Mouse (Mus musculus) midbrain, postnatal 0 days (tissue): Measurements from ENCODE around the gene Smad1. TPM values are rescaled to one million over a fixed set of nuclear protein-coding genes. Genes with fewer than 3 reads are reported as not detected.
A peak's percentile ranks its signal among the peaks of the same experiment; 100 is the strongest.

Source experiments
- ATAC-seq: fragments of 200-750 bp; cut with Nextera tagmentation; 2 replicates; pipeline ENCODE4 v1.8.0; 2017; ENCODE audit warnings: moderate number of reproducible peaks, mild to moderate bottlenecking, moderate TSS enrichment, moderate library complexity; ENCODE audit not compliant: low FRiP score
- DNase-seq: peaks from one replicate; pipeline ENCODE4 v3.0.0-alpha.2; 2015; ENCODE audit warnings: low spot score
- H3K27ac ChIP-seq: fragments of 300-500 bp; sonication (generic); 2 replicates; pipeline ENCODE4 v1.5.1; 2014; ENCODE audit warnings: low read depth, mild to moderate bottlenecking, low read length, mixed read lengths
- H3K27me3 ChIP-seq: fragments of 300-500 bp; sonication (generic); 2 replicates; pipeline ENCODE4 v1.6.1; 2014; ENCODE audit warnings: low read length, control low read depth, mixed read lengths; ENCODE audit not compliant: insufficient read depth
- H3K36me3 ChIP-seq: fragments of 300-500 bp; sonication (generic); 2 replicates; pipeline ENCODE4 v1.6.1; 2014; ENCODE audit warnings: low read length, control low read depth, mixed read lengths; ENCODE audit not compliant: insufficient read depth
- H3K4me1 ChIP-seq: fragments of 300-500 bp; sonication (generic); 2 replicates; pipeline ENCODE4 v1.6.1; 2014; ENCODE audit warnings: mild to moderate bottlenecking, control low read depth, antibody characterized with exemption, low read length, mixed read lengths; ENCODE audit not compliant: insufficient read depth
- H3K4me2 ChIP-seq: fragments of 300-500 bp; sonication (generic); 2 replicates; pipeline ENCODE4 v1.6.1; 2014; ENCODE audit warnings: low read depth, mild to moderate bottlenecking, low read length, mixed read lengths; ENCODE audit not compliant: poor library complexity, severe bottlenecking
- H3K4me3 ChIP-seq: fragments of 300-500 bp; sonication (generic); 2 replicates; pipeline ENCODE4 v1.5.1; 2014; ENCODE audit warnings: low read depth, mild to moderate bottlenecking, low read length, moderate library complexity
- H3K9ac ChIP-seq: fragments of 300-500 bp; sonication (generic); replicated peaks from 2 replicates; pipeline ENCODE4 v1.6.1; 2014; ENCODE audit warnings: mild to moderate bottlenecking, low read length, moderate library complexity, mixed read lengths; ENCODE audit not compliant: poor library complexity, severe bottlenecking
- H3K9me3 ChIP-seq: fragments of 300-500 bp; sonication (generic); 2 replicates; pipeline ENCODE4 v1.6.1; 2016; ENCODE audit warnings: low read length, control low read depth
- CTCF ChIP-seq: IDR thresholded peaks from 2 replicates; pipeline ENCODE4 v1.5.1; 2016; ENCODE audit warnings: antibody characterized with exemption, mild to moderate bottlenecking
- WGBS: fragments of 180-500 bp; shearing (Covaris S2); extraction: QIAGEN DNeasy Blood & Tissue Kit; methylation state at CpG from one replicate; pipeline ENCODE4 v1.1.7; 2014; 5-methylcytosine and 5-hydroxymethylcytosine counted together
- polyA plus RNA-seq: library from polyadenylated mRNA; unstranded; fragments of >200 nt; fragmentation: Nextera tagmentation; extraction: Ambion mirVana; gene quantifications from 2 replicates; pipeline ENCODE4 v1.2.1, GENCODE M21; 2015
- total RNA-seq: library from RNA; depleted of rRNA; stranded (reverse); fragments of >200 nt; gene quantifications from 2 replicates; pipeline ENCODE4 v1.2.3, GENCODE M21; 2014

The Smad1 gene
- total and polyA plus RNA-seq, 2 experiments from 2014 or later = 52.5 to 75.6 TPM

- Histone ChIP-seq H3K27me3 (no peaks in the 10 kb centered on the region), H3K4me2 (peak overlapping the region; percentile 24; the same call in 1 of the 2 replicates), H3K27ac (no peak overlapping the region), H3K36me3 (peaks cover 3% of the 10 kb centered on the region), H3K9ac (no peak overlapping the region), H3K9me3 (no peaks in the 10 kb centered on the region), H3K4me3 (no peak overlapping the region), H3K4me1 (0 out of 2 replicates have a peak, but pooled peaks cover 6% of the 10 kb centered on the region)
- 18% methylated on average over 25 of the region's 25 CpGs for WGBS
- no peak for ATAC-seq
- TF ChIP-seq CTCF = no peak
- no peak for DNase-seq
Observed at GRCm38 (mm10) chr8:79384276-79385271, 14.7 kb downstream of the Smad1 start.

DNA sequence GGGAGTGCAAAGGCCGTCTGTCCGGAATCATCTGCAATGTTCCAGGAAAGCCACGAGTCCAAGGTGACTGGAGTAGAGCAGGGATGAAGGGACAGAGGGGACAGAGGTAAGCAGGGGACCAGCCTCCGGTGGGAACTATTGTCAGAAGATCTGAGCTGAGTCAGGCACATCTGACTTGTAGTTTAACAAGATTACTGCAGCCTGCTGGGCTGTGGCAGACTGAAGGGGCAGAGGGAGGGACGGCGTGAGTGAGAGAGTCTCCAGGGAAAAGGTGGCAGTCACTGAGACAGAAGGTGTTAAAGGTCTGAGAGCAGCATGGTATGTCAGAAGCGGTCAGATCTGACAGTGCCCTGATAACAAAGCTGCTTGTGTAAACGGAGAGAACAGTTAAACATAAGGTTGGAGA lies 16.5 kb downstream of the Smad1 start:
- H3K27ac ChIP-seq = no peak overlapping the region
- H3K4me3 ChIP-seq = no peak overlapping the region
- DNase-seq = no peak
- no peaks in the 10 kb centered on the region for H3K9me3 ChIP-seq
- no peaks in the 10 kb centered on the region for H3K27me3 ChIP-seq
- H3K4me1 ChIP-seq = 0 out of 2 replicates have a peak, but pooled peaks cover 8% of the 10 kb centered on the region
- H3K4me2 ChIP-seq = no peak overlapping the region
- H3K9ac ChIP-seq = no peak overlapping the region
- ATAC-seq = no peak
- no peak for TF ChIP-seq CTCF
- no peaks in the 10 kb centered on the region for H3K36me3 ChIP-seq
- 18% methylated on average over 8 of the region's 8 CpGs for WGBS

DNA sequence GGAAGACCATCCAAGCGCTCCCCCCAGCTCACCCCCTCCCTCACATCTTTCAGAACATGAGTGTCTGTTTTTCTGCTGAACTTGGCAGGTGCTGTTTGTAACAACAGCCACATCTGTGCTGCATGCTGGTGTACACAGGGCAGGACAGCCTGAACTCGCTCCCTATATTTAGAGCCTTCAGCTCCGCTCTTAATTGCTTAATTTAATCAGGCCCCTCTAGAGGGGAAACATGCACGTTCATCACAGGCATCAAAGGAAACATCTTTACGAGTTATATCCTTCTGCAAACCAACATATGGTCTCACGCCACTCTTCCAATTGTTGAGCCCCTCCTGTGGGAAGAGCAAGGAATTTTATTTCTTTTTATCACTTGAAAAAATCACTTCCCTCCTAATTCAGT lies 17.5 kb downstream of the Smad1 start:
- ATAC-seq = 0 out of 2 replicates have a peak, but pooled peaks have one; percentile 8
- H3K27me3 ChIP-seq = no peaks in the 10 kb centered on the region
- whole genome bisulfite sequencing = 52% methylated on average over 6 of the region's 6 CpGs

GRCm38 (mm10) chr8:79380386-79380785 lies 18.9 kb downstream of the Smad1 start:
- H3K27me3 ChIP-seq = no peaks in the 10 kb centered on the region
- 62% methylated on average over 1 of the region's 1 CpGs for WGBS
- DNase-seq (no peak), ATAC-seq (no peak)
- no peaks in the 10 kb centered on the region for H3K9me3 ChIP-seq
- H3K36me3 ChIP-seq = no peaks in the 10 kb centered on the region
- 0 out of 2 replicates have a peak, but pooled peaks cover 8% of the 10 kb centered on the region for H3K4me1 ChIP-seq
- H3K9ac ChIP-seq = no peak overlapping the region
- no peak overlapping the region for H3K27ac ChIP-seq
- H3K4me2 ChIP-seq = no peak overlapping the region
- TF ChIP-seq CTCF = no peak
- H3K4me3 ChIP-seq = no peak overlapping the region

More for the DNA sequence above, 17.5 kb downstream of the Smad1 start:
- DNase-seq = no peak
- H3K9ac ChIP-seq = no peak overlapping the region
- no peak overlapping the region for H3K27ac ChIP-seq
- 0 out of 2 replicates have a peak, but pooled peaks cover 8% of the 10 kb centered on the region for H3K4me1 ChIP-seq
- no peak overlapping the region for H3K4me3 ChIP-seq
- no peak; the same call in 1 of the 2 replicates for TF ChIP-seq CTCF
- no peaks in the 10 kb centered on the region for H3K36me3 ChIP-seq
- no peaks in the 10 kb centered on the region for H3K9me3 ChIP-seq
- H3K4me2 ChIP-seq = no peak overlapping the region

DNA sequence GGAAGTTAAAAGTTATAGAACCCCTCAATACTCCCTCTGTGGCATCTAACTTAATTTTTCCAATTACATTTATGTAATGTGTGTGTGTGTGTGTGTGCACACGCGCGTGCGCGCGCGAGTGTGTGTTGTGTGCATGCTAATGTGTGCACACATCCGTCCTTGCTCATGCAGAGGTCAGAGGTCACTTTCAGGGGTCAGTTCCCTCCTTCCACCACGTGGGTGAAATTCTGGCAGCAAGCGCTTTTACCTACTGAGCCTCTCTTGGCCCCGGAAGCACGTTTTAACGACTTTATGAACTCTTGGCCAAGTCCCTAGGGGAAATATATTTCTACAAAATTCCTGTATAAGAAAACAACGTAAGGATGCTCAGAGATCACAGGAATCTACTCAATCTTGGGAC lies 19.3 kb downstream of the Smad1 start:
- H3K27me3 ChIP-seq = no peaks in the 10 kb centered on the region
- DNase-seq (no peak), ATAC-seq (no peak)
- no peaks in the 10 kb centered on the region for H3K9me3 ChIP-seq
- H3K4me2 ChIP-seq = no peak overlapping the region
- H3K27ac ChIP-seq = no peak overlapping the region
- H3K4me3 ChIP-seq = no peak overlapping the region
- TF ChIP-seq CTCF = no peak
- WGBS = 68% methylated on average over 14 of the region's 14 CpGs
- H3K36me3 ChIP-seq = no peaks in the 10 kb centered on the region
- H3K9ac ChIP-seq = no peak overlapping the region
- 0 out of 2 replicates have a peak, but pooled peaks cover 8% of the 10 kb centered on the region for H3K4me1 ChIP-seq

- no peak overlapping the region for H3K9ac ChIP-seq
- H3K36me3 ChIP-seq = 0 out of 2 replicates have a peak, but pooled peaks cover 2% of the 10 kb centered on the region
- H3K27me3 ChIP-seq = no peaks in the 10 kb centered on the region
- H3K4me1 ChIP-seq = 0 out of 2 replicates have a peak, but pooled peaks cover 2% of the 10 kb centered on the region
- ATAC-seq = no peak
- 94% methylated on average over 9 of the region's 9 CpGs for WGBS
- TF ChIP-seq CTCF = no peak
- no peaks in the 10 kb centered on the region for H3K9me3 ChIP-seq
- no peak for DNase-seq
- H3K4me2 ChIP-seq = no peak overlapping the region
- no peak overlapping the region for H3K27ac ChIP-seq
- H3K4me3 ChIP-seq = no peak overlapping the region
Observed at GRCm38 (mm10) chr8:79376648-79377047, 22.7 kb downstream of the Smad1 start.
